Mouse (Mus musculus) midbrain, embryonic 13.5 days (tissue): ENCODE measurements at regions not wholly inside any gene's neighbourhood (a gene's known extent, or its start where the extent isn't known, plus 50 kb on each side); places are given as distances from the start of the nearest gene placed in this dataset.
A peak's percentile ranks its signal among the peaks of the same experiment; 100 is the strongest.
"Not testable (repeated sequence)": the region's sequence is repeated elsewhere in the genome, so short reads cannot be mapped to it uniquely, and the experiment has no call there.

Experiments used
- ATAC-seq: fragments of 200-750 bp; cut with Nextera tagmentation; 2 replicates; pipeline ENCODE4 v1.8.0; 2017; ENCODE audit warnings: mild to moderate bottlenecking, moderate TSS enrichment, moderate library complexity
- H3K27ac ChIP-seq: fragments of 300-500 bp; sonication (generic); 2 replicates; pipeline ENCODE4 v1.5.1; 2015; ENCODE audit warnings: inconsistent platforms, mild to moderate bottlenecking, moderate library complexity
- H3K27me3 ChIP-seq: fragments of 300-500 bp; sonication (generic); 2 replicates; pipeline ENCODE4 v1.6.1; 2015; ENCODE audit warnings: mild to moderate bottlenecking, inconsistent platforms
- H3K36me3 ChIP-seq: fragments of 300-500 bp; sonication (generic); 2 replicates; pipeline ENCODE4 v1.6.1; 2015; ENCODE audit warnings: mild to moderate bottlenecking, inconsistent platforms
- H3K4me1 ChIP-seq: fragments of 300-500 bp; sonication (generic); replicated peaks from 2 replicates; pipeline ENCODE4 v1.6.1; 2015; ENCODE audit warnings: inconsistent platforms
- H3K4me2 ChIP-seq: fragments of 300-500 bp; sonication (generic); replicated peaks from 2 replicates; pipeline ENCODE4 v1.6.1; 2015; ENCODE audit warnings: moderate library complexity, mild to moderate bottlenecking, inconsistent platforms
- H3K4me3 ChIP-seq: fragments of 300-500 bp; sonication (generic); replicated peaks from 2 replicates; pipeline ENCODE4 v1.5.1; 2015; ENCODE audit warnings: mild to moderate bottlenecking, inconsistent platforms
- H3K9ac ChIP-seq: fragments of 300-500 bp; sonication (generic); replicated peaks from 2 replicates; pipeline ENCODE4 v1.6.1; 2015; ENCODE audit warnings: mild to moderate bottlenecking, inconsistent platforms
- H3K9me3 ChIP-seq: fragments of 300-500 bp; sonication (generic); 2 replicates; pipeline ENCODE4 v1.6.1; 2016; ENCODE audit warnings: mild to moderate bottlenecking, inconsistent platforms
- WGBS: fragments of 180-500 bp; shearing (Covaris S2); methylation state at CpG from one replicate; pipeline ENCODE4 v1.1.7; 2015; 5-methylcytosine and 5-hydroxymethylcytosine counted together

GRCm38 (mm10) chr11:22573166-22573565, 61.3 kb downstream of the Tmem17 start:
- whole genome bisulfite sequencing: 61% methylated on average over 2 of the region's 2 CpGs
- ATAC-seq: no peak

DNA sequence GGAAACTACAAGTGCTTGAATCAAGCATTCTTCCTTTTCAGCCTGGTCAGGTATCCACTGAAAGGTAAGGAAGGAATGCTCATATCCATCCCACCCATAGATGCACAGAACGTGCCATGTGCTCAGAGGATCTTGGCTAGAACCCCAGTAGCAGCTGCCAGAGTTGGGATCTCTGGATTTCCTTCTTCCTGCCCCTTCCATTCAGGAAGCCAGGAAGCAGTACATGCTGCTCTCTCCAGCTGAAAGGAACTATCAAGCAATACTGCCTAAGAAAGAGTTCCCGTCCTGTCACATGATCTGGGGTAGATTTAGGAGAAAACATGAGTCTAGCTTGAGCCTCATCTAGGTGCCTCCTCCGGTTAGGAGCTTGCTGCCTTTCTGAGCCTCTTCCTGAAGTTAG, 61.9 kb downstream of the Tmem17 start:
- no peak for ATAC-seq
- H3K4me3 ChIP-seq: no peak overlapping the region
- no peaks in the 10 kb centered on the region for H3K36me3 ChIP-seq
- no peak overlapping the region for H3K9ac ChIP-seq
- 80% methylated on average over 3 of the region's 3 CpGs for WGBS
- H3K9me3 ChIP-seq: no peaks in the 10 kb centered on the region
- no peak overlapping the region for H3K27ac ChIP-seq
- no peaks in the 10 kb centered on the region for H3K27me3 ChIP-seq
- no peaks in the 10 kb centered on the region for H3K4me1 ChIP-seq
- H3K4me2 ChIP-seq: no peak overlapping the region

More at GRCm38 (mm10) chr11:22573166-22573565, 61.3 kb downstream of the Tmem17 start:
- H3K27ac ChIP-seq: no peak overlapping the region
- no peaks in the 10 kb centered on the region for H3K27me3 ChIP-seq
- H3K4me1 ChIP-seq: no peaks in the 10 kb centered on the region
- H3K9me3 ChIP-seq: no peaks in the 10 kb centered on the region
- H3K4me3 ChIP-seq: no peak overlapping the region
- no peak overlapping the region for H3K4me2 ChIP-seq
- no peaks in the 10 kb centered on the region for H3K36me3 ChIP-seq
- no peak overlapping the region for H3K9ac ChIP-seq

GRCm38 (mm10) chr11:22574506-22574905, 62.6 kb downstream of the Tmem17 start:
- Histone ChIP-seq H3K9ac (no peak overlapping the region), H3K4me2 (no peak overlapping the region), H3K27ac (no peak overlapping the region), H3K4me3 (no peak overlapping the region), H3K9me3 (no peaks in the 10 kb centered on the region), H3K4me1 (no peaks in the 10 kb centered on the region), H3K36me3 (no peaks in the 10 kb centered on the region), H3K27me3 (no peaks in the 10 kb centered on the region)
- 91% methylated on average over 2 of the region's 2 CpGs for WGBS
- no peak for ATAC-seq

DNA sequence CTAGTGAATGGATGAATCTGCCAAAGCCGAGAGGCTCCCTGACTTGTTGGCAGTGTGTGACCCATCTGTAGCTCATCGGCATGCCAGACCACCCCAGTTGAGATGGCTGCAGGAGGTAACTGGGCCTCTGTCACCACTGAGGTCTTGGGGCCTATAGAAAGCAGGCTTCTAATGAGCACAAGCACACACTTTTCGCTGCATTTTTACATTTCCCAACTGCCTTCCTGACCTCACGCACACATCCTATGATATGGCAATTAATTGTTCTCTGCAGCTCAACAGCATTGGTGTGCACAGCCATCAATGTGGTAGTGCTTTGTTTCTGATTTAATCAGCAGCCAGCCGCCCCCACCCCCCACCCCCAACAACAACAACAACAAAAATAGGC, 72.2 kb downstream of the Tmem17 start:
- Histone ChIP-seq H3K9ac (no peak overlapping the region), H3K4me2 (peak overlapping the region; percentile 52), H3K36me3 (no peaks in the 10 kb centered on the region), H3K4me1 (peaks cover 34% of the 10 kb centered on the region), H3K27me3 (no peaks in the 10 kb centered on the region), H3K27ac (peak overlapping the region; percentile 80), H3K9me3 (no peaks in the 10 kb centered on the region), H3K4me3 (peak overlapping the region; percentile 19; the same call in 1 of the 2 replicates)
- WGBS: 25% methylated on average over 5 of the region's 5 CpGs
- no peak; the same call in none of the 2 replicates for ATAC-seq

GRCm38 (mm10) chr11:22584488-22585158, 72.7 kb downstream of the Tmem17 start:
- peak overlapping the region; percentile 80 for H3K27ac ChIP-seq
- peaks cover 35% of the 10 kb centered on the region for H3K4me1 ChIP-seq
- peak overlapping the region; percentile 19 for H3K4me3 ChIP-seq
- 5% methylated on average over 14 of the region's 14 CpGs for WGBS
- H3K9ac ChIP-seq: peak overlapping the region; percentile 55
- peak; percentile 92 for ATAC-seq
- H3K27me3 ChIP-seq: no peaks in the 10 kb centered on the region
- H3K36me3 ChIP-seq: no peaks in the 10 kb centered on the region
- H3K4me2 ChIP-seq: peak overlapping the region; percentile 52
- H3K9me3 ChIP-seq: no peaks in the 10 kb centered on the region

GRCm38 (mm10) chr11:22587691-22588241, 75.9 kb downstream of the Tmem17 start:
- Histone ChIP-seq H3K27ac (0 out of 2 replicates have a peak overlapping the region, but pooled peaks have one; percentile 19), H3K27me3 (no peaks in the 10 kb centered on the region), H3K4me1 (peaks cover 35% of the 10 kb centered on the region), H3K4me3 (no peak overlapping the region), H3K9me3 (no peaks in the 10 kb centered on the region), H3K4me2 (no peak overlapping the region), H3K36me3 (no peaks in the 10 kb centered on the region), H3K9ac (no peak overlapping the region)
- 49% methylated on average over 7 of the region's 7 CpGs for WGBS
- ATAC-seq: no peak

- H3K9ac ChIP-seq: no peak overlapping the region
- H3K9me3 ChIP-seq: no peaks in the 10 kb centered on the region
- no peaks in the 10 kb centered on the region for H3K27me3 ChIP-seq
- H3K27ac ChIP-seq: peak overlapping the region; percentile 19; the same call in 1 of the 2 replicates
- 10% methylated on average over 2 of the region's 2 CpGs for WGBS
- peak; percentile 32; the same call in 1 of the 2 replicates for ATAC-seq
- H3K36me3 ChIP-seq: no peaks in the 10 kb centered on the region
- no peak overlapping the region for H3K4me2 ChIP-seq
- H3K4me1 ChIP-seq: peaks cover 35% of the 10 kb centered on the region
- no peak overlapping the region for H3K4me3 ChIP-seq
These were observed 76.7 kb downstream of the Tmem17 start for GRCm38 (mm10) chr11:22588546-22588945.

GRCm38 (mm10) chr11:22589901-22590300, 78.0 kb downstream of the Tmem17 start:
- Histone ChIP-seq H3K27me3 (no peaks in the 10 kb centered on the region), H3K36me3 (no peaks in the 10 kb centered on the region), H3K4me1 (peaks cover 25% of the 10 kb centered on the region), H3K9me3 (no peaks in the 10 kb centered on the region), H3K4me3 (no peak overlapping the region), H3K4me2 (no peak overlapping the region), H3K9ac (no peak overlapping the region), H3K27ac (no peak overlapping the region)
- no peak for ATAC-seq
- 59% methylated on average over 2 of the region's 2 CpGs for WGBS

- WGBS: 94% methylated on average over 14 of the region's 14 CpGs
- not testable (repeated sequence) for ATAC-seq
These were observed 79.2 kb downstream of the Tmem17 start for GRCm38 (mm10) chr11:22591050-22591449.

GRCm38 (mm10) chr11:22592706-22593105, 80.8 kb downstream of the Tmem17 start:
- H3K9ac ChIP-seq: no peak overlapping the region
- ATAC-seq: no peak
- no peak overlapping the region for H3K4me3 ChIP-seq
- H3K4me1 ChIP-seq: peaks cover 15% of the 10 kb centered on the region
- no peaks in the 10 kb centered on the region for H3K36me3 ChIP-seq
- H3K27me3 ChIP-seq: no peaks in the 10 kb centered on the region
- H3K4me2 ChIP-seq: no peak overlapping the region
- WGBS: 90% methylated on average over 5 of the region's 5 CpGs
- H3K27ac ChIP-seq: no peak overlapping the region
- no peaks in the 10 kb centered on the region for H3K9me3 ChIP-seq

More at GRCm38 (mm10) chr11:22591050-22591449, 79.2 kb downstream of the Tmem17 start:
- peaks cover 19% of the 10 kb centered on the region for H3K4me1 ChIP-seq
- H3K27ac ChIP-seq, H3K4me2 ChIP-seq, H3K27me3 ChIP-seq, H3K36me3 ChIP-seq, H3K9me3 ChIP-seq, H3K9ac ChIP-seq, H3K4me3 ChIP-seq: not testable (repeated sequence)

GRCm38 (mm10) chr11:22596076-22596804, 84.4 kb downstream of the Tmem17 start:
- H3K4me2 ChIP-seq: no peak overlapping the region
- WGBS: 82% methylated on average over 8 of the region's 8 CpGs
- H3K27me3 ChIP-seq: no peaks in the 10 kb centered on the region

DNA sequence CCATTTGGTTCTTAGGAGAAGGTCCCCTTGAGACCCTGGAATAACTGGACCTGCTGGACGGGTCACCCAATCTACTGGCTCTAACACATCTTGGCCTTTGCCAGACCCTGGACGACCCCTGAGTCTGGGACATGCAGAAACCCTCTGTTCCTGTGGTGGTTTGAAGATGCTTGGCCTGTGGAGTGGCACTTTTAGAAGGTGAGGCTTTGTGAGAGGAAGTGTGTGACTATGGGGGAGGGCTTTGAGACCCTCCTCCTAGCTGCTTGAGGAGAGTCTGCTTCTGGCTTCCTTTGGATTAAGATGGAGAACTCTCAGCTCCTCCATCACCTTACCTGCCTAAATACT, 84.9 kb downstream of the Tmem17 start:
- no peaks in the 10 kb centered on the region for H3K9me3 ChIP-seq
- H3K27me3 ChIP-seq: no peaks in the 10 kb centered on the region
- H3K4me2 ChIP-seq: no peak overlapping the region
- H3K36me3 ChIP-seq: no peaks in the 10 kb centered on the region
- no peak for ATAC-seq
- H3K9ac ChIP-seq: no peak overlapping the region
- peaks cover under 1% of the 10 kb centered on the region; the same call in 1 of the 2 replicates for H3K4me1 ChIP-seq
- WGBS: 93% methylated on average over 2 of the region's 2 CpGs
- H3K4me3 ChIP-seq: no peak overlapping the region
- H3K27ac ChIP-seq: no peak overlapping the region

More at GRCm38 (mm10) chr11:22596076-22596804, 84.4 kb downstream of the Tmem17 start:
- H3K4me1 ChIP-seq: no peaks in the 10 kb centered on the region
- no peaks in the 10 kb centered on the region for H3K9me3 ChIP-seq
- no peak overlapping the region for H3K9ac ChIP-seq
- H3K36me3 ChIP-seq: no peaks in the 10 kb centered on the region
- no peak overlapping the region for H3K27ac ChIP-seq
- no peak overlapping the region for H3K4me3 ChIP-seq
- no peak for ATAC-seq
